Mouse (Mus musculus) liver, postnatal 0 days (tissue): ENCODE measurements around the gene Supt5.

Source experiments
- CTCF ChIP-seq: sonication (generic); IDR thresholded peaks from 2 replicates; pipeline ENCODE4 v1.5.1; 2016; ENCODE audit warnings: antibody characterized with exemption, low read depth
- EP300 ChIP-seq: IDR thresholded peaks from 2 replicates; pipeline ENCODE4 v1.6.1; 2016; ENCODE audit warnings: antibody characterized with exemption, low read depth, mild to moderate bottlenecking

- TF ChIP-seq CTCF, result peak; percentile 24; the same call in 1 of the 2 replicates
- TF ChIP-seq EP300, result no peak
Measured at GRCm38 (mm10) chr7:28353267-28353666, 14.7 kb upstream of the Supt5 start.
